Mouse (Mus musculus): ENCODE measurements around the gene Iqgap2. TPM values are rescaled to one million over a fixed set of nuclear protein-coding genes. Genes with fewer than 3 reads are reported as not detected.

The Iqgap2 gene
- polyA plus RNA-seq, 1 experiment from 2014 or later, result 4.2 TPM

- 68% methylated on average over 13 of the region's 13 CpGs for WGBS
- H3K27me3 ChIP-seq (replicated peaks; ENCODE audit: control insufficient read depth, insufficient read depth, low read length), result no peaks in the 10 kb centered on the region
- no peak overlapping the region for H3K4me2 ChIP-seq (ENCODE audit: low read length)
- DNase-seq (ENCODE audit: low spot score), result no peak
- ATAC-seq, result no peak
- H3K9ac ChIP-seq (ENCODE audit: low read length), result no peak overlapping the region
- H3K27ac ChIP-seq (ENCODE audit: low read depth, low read length), result no peak overlapping the region
- peaks cover 10% of the 10 kb centered on the region for H3K4me1 ChIP-seq (ENCODE audit: control insufficient read depth, insufficient read depth, low read length)
- H3K4me3 ChIP-seq (ENCODE audit: low read depth, low read length), result no peak overlapping the region
- no peaks in the 10 kb centered on the region for H3K9me3 ChIP-seq (replicated peaks; ENCODE audit: control insufficient read depth, low read length)
- no peaks in the 10 kb centered on the region for H3K36me3 ChIP-seq (ENCODE audit: control insufficient read depth, insufficient read depth, low read length)
Observed at GRCm38 (mm10) chr13:95805469-95806166, 86.1 kb downstream of the Iqgap2 start.

DNA sequence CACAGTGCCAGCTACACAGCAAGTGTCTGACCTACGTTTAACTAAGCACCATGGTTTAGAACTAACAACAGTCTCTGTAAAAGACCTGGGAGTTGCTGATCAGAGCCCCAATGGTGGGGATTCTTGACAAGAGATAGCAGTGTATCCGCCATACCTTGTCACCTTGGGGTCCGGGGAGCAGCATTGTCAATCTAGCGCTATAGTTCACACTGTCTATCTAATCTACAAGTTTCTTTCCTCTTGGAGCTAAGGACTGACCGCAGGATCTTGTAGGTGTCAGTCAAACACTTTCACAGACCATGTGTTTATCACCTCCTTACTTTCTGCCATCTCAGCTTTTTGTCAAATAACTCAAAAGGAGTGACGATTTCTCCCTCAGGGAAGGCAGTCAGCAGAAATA is 87.6 kb downstream of the Iqgap2 start:
- no peaks in the 10 kb centered on the region for H3K9me3 ChIP-seq (replicated peaks; ENCODE audit: control insufficient read depth, low read length)
- DNase-seq (ENCODE audit: low spot score) (no peak), ATAC-seq (no peak)
- H3K9ac ChIP-seq (ENCODE audit: low read length), result no peak overlapping the region
- no peaks in the 10 kb centered on the region for H3K36me3 ChIP-seq (ENCODE audit: control insufficient read depth, insufficient read depth, low read length)
- 76% methylated on average over 6 of the region's 6 CpGs for WGBS
- H3K4me3 ChIP-seq (ENCODE audit: low read depth, low read length), result no peak overlapping the region
- peaks cover 10% of the 10 kb centered on the region for H3K4me1 ChIP-seq (ENCODE audit: control insufficient read depth, insufficient read depth, low read length)
- no peak overlapping the region for H3K27ac ChIP-seq (ENCODE audit: low read depth, low read length)
- no peaks in the 10 kb centered on the region for H3K27me3 ChIP-seq (replicated peaks; ENCODE audit: control insufficient read depth, insufficient read depth, low read length)
- H3K4me2 ChIP-seq (ENCODE audit: low read length), result no peak overlapping the region

GRCm38 (mm10) chr13:95800925-95801324 is 90.8 kb downstream of the Iqgap2 start:
- WGBS, result 69% methylated on average over 9 of the region's 9 CpGs
- DNase-seq (ENCODE audit: low spot score) (no peak), ATAC-seq (no peak)

DNA sequence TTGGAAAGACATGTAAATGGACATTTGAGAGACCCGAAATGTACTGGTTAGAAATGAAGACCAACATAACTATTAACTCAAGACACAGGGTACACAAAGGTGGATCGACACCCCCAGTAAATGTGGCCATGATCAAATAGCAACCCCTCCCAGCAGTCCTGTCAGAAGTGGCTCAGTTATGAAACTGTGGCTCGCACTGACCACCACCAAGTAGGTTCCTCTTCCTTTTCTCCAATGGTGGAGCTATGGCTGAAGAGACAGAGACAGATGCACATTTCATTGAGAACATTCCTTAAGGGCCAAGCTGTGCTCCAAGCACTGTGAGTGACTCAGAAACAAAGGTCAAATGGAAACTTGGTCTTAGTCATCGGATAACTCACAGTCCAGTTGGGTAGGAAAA is 92.4 kb downstream of the Iqgap2 start:
- no peak for ATAC-seq
- Histone ChIP-seq H3K4me3 (ENCODE audit: low read depth, low read length) (no peak overlapping the region), H3K27ac (ENCODE audit: low read depth, low read length) (no peak overlapping the region), H3K4me2 (ENCODE audit: low read length) (no peak overlapping the region), H3K9me3 (replicated peaks; ENCODE audit: control insufficient read depth, low read length) (no peaks in the 10 kb centered on the region), H3K9ac (ENCODE audit: low read length) (no peak overlapping the region), H3K27me3 (replicated peaks; ENCODE audit: control insufficient read depth, insufficient read depth, low read length) (no peaks in the 10 kb centered on the region), H3K4me1 (ENCODE audit: control insufficient read depth, insufficient read depth, low read length) (0 out of 2 replicates have a peak, but pooled peaks cover 3% of the 10 kb centered on the region), H3K36me3 (ENCODE audit: control insufficient read depth, insufficient read depth, low read length) (no peaks in the 10 kb centered on the region)
- no peak for DNase-seq (ENCODE audit: low spot score)
- WGBS, result 92% methylated on average over 4 of the region's 4 CpGs

More at GRCm38 (mm10) chr13:95800925-95801324, 90.8 kb downstream of the Iqgap2 start:
- Histone ChIP-seq H3K9me3 (replicated peaks; ENCODE audit: control insufficient read depth, low read length) (no peaks in the 10 kb centered on the region), H3K4me1 (ENCODE audit: control insufficient read depth, insufficient read depth, low read length) (0 out of 2 replicates have a peak, but pooled peaks cover 3% of the 10 kb centered on the region), H3K36me3 (ENCODE audit: control insufficient read depth, insufficient read depth, low read length) (no peaks in the 10 kb centered on the region), H3K27ac (ENCODE audit: low read depth, low read length) (no peak overlapping the region), H3K27me3 (replicated peaks; ENCODE audit: control insufficient read depth, insufficient read depth, low read length) (no peaks in the 10 kb centered on the region), H3K4me2 (ENCODE audit: low read length) (no peak overlapping the region), H3K9ac (ENCODE audit: low read length) (no peak overlapping the region), H3K4me3 (ENCODE audit: low read depth, low read length) (no peak overlapping the region)

DNA sequence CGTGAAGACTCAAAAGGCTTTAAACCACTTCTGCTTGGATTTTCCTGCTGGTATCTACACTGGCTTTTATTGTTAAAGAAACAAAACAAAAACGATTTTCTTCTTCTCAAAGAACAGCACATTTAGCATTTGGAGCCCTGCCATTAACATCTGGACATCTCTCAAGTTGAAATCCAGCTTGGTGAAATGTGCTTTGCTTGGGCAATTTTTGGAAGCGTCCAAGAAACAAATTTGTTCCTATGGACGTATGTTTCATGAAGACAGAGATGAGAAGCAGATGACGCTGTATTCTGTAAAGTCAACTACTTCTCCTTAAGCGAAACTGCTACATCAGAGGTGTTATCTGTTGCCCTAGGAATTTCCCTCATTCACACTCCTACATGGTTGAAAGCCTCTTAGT is 93.0 kb downstream of the Iqgap2 start:
- Histone ChIP-seq H3K4me2 (ENCODE audit: low read length) (no peak overlapping the region), H3K4me3 (ENCODE audit: low read depth, low read length) (no peak overlapping the region), H3K27me3 (replicated peaks; ENCODE audit: control insufficient read depth, insufficient read depth, low read length) (no peaks in the 10 kb centered on the region), H3K9me3 (replicated peaks; ENCODE audit: control insufficient read depth, low read length) (no peaks in the 10 kb centered on the region), H3K9ac (ENCODE audit: low read length) (no peak overlapping the region), H3K4me1 (ENCODE audit: control insufficient read depth, insufficient read depth, low read length) (0 out of 2 replicates have a peak, but pooled peaks cover 3% of the 10 kb centered on the region), H3K27ac (ENCODE audit: low read depth, low read length) (no peak overlapping the region), H3K36me3 (ENCODE audit: control insufficient read depth, insufficient read depth, low read length) (no peaks in the 10 kb centered on the region)
- 54% methylated on average over 6 of the region's 6 CpGs for WGBS
- no peak for ATAC-seq
- no peak for DNase-seq (ENCODE audit: low spot score)

GRCm38 (mm10) chr13:95797530-95797929 is 94.2 kb downstream of the Iqgap2 start:
- 95% methylated on average over 2 of the region's 2 CpGs for WGBS

GRCm38 (mm10) chr13:95794346-95794745 is 97.4 kb downstream of the Iqgap2 start:
- DNase-seq (ENCODE audit: low spot score) (no peak), ATAC-seq (no peak)
- no peak overlapping the region for H3K9ac ChIP-seq (ENCODE audit: low read length)
- 0 out of 2 replicates have a peak, but pooled peaks cover 3% of the 10 kb centered on the region for H3K4me1 ChIP-seq (ENCODE audit: control insufficient read depth, insufficient read depth, low read length)
- no peaks in the 10 kb centered on the region for H3K36me3 ChIP-seq (ENCODE audit: control insufficient read depth, insufficient read depth, low read length)
- H3K9me3 ChIP-seq (replicated peaks; ENCODE audit: control insufficient read depth, low read length), result no peaks in the 10 kb centered on the region
- H3K27ac ChIP-seq (ENCODE audit: low read depth, low read length), result no peak overlapping the region
- 91% methylated on average over 8 of the region's 8 CpGs for WGBS
- no peak overlapping the region for H3K4me2 ChIP-seq (ENCODE audit: low read length)
- no peak overlapping the region for H3K4me3 ChIP-seq (ENCODE audit: low read depth, low read length)
- H3K27me3 ChIP-seq (replicated peaks; ENCODE audit: control insufficient read depth, insufficient read depth, low read length), result no peaks in the 10 kb centered on the region

More at GRCm38 (mm10) chr13:95797530-95797929, 94.2 kb downstream of the Iqgap2 start:
- H3K9me3 ChIP-seq (replicated peaks; ENCODE audit: control insufficient read depth, low read length), result no peaks in the 10 kb centered on the region
- no peaks in the 10 kb centered on the region for H3K36me3 ChIP-seq (ENCODE audit: control insufficient read depth, insufficient read depth, low read length)
- H3K9ac ChIP-seq (ENCODE audit: low read length), result no peak overlapping the region
- H3K27ac ChIP-seq (ENCODE audit: low read depth, low read length), result no peak overlapping the region
- no peak overlapping the region for H3K4me2 ChIP-seq (ENCODE audit: low read length)
- ATAC-seq (no peak), DNase-seq (ENCODE audit: low spot score) (no peak)
- no peaks in the 10 kb centered on the region for H3K27me3 ChIP-seq (replicated peaks; ENCODE audit: control insufficient read depth, insufficient read depth, low read length)
- no peak overlapping the region for H3K4me3 ChIP-seq (ENCODE audit: low read depth, low read length)
- H3K4me1 ChIP-seq (ENCODE audit: control insufficient read depth, insufficient read depth, low read length), result 0 out of 2 replicates have a peak, but pooled peaks cover 3% of the 10 kb centered on the region

DNA sequence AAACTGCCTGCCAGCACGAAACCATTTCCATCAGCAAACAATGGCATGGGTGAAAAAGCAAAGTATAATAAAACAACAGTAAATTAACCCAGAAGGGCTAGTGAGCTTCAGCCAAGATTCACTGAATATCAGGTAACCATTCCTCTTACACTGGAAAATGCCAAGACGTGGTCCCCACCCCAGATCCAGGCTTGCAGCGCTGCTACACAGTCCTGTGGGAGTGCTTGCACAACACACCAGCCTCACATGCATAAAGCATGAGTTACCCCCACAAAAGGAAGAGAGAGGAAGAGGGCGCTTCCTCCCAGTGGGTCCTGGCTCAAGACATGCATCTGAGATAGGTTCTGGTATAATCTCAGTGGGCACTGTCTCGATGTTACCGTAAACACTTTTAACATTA is 100.8 kb downstream of the Iqgap2 start:
- 82% methylated on average over 6 of the region's 6 CpGs for WGBS
- no peak overlapping the region for H3K4me3 ChIP-seq (ENCODE audit: low read depth, low read length)

DNA sequence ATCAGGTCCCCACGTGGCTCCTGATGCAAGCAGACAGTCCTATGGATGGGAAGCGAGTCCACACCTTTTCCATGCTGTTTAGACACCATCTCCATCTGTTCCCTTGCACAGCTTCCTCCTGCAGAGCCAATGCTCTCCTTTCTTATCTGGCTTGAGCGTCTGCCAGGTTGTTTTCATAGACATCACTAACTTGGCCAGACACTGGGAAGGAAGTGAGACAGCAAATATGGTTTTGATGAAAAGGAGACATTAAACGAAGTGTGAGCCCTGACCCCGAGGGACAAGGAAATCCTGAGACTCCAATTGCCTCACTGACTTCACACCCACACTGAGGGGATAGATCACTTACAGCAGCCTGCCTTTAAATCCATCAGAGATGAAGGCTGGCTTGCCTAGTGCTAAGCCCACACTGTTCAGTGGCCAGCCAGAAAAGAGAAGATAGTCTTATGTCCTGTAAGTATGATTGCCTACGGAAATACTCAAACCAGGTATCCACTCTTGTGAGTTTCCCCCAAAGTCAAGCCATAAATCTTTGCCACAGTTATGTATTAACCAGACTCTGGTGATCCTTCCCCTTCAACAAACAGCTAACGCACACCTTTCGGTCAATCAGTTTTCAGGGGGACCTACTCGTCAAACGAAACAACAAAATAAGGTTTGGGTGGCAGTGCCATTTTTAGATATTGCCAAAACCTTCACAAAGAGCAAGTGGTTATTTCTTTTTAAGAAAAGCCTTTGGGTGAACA is 102.9 kb downstream of the Iqgap2 start:
- DNase-seq (ENCODE audit: low spot score) (peak; percentile 51), ATAC-seq (peak; percentile 55; the same call in 1 of the 2 replicates)
- H3K9ac ChIP-seq (ENCODE audit: low read length), result no peak overlapping the region
- no peak overlapping the region for H3K4me2 ChIP-seq (ENCODE audit: low read length)
- H3K4me1 ChIP-seq (ENCODE audit: control insufficient read depth, insufficient read depth, low read length), result no peaks in the 10 kb centered on the region
- no peak overlapping the region for H3K27ac ChIP-seq (ENCODE audit: low read depth, low read length)
- no peak overlapping the region for H3K4me3 ChIP-seq (ENCODE audit: low read depth, low read length)
- no peaks in the 10 kb centered on the region for H3K27me3 ChIP-seq (replicated peaks; ENCODE audit: control insufficient read depth, insufficient read depth, low read length)
- WGBS, result 80% methylated on average over 10 of the region's 10 CpGs
- no peaks in the 10 kb centered on the region for H3K9me3 ChIP-seq (replicated peaks; ENCODE audit: control insufficient read depth, low read length)
- no peaks in the 10 kb centered on the region for H3K36me3 ChIP-seq (ENCODE audit: control insufficient read depth, insufficient read depth, low read length)

More for the DNA sequence above, 100.8 kb downstream of the Iqgap2 start:
- Histone ChIP-seq H3K4me1 (ENCODE audit: control insufficient read depth, insufficient read depth, low read length) (no peaks in the 10 kb centered on the region), H3K9me3 (replicated peaks; ENCODE audit: control insufficient read depth, low read length) (no peaks in the 10 kb centered on the region), H3K4me2 (ENCODE audit: low read length) (no peak overlapping the region), H3K27ac (ENCODE audit: low read depth, low read length) (no peak overlapping the region), H3K36me3 (ENCODE audit: control insufficient read depth, insufficient read depth, low read length) (no peaks in the 10 kb centered on the region), H3K27me3 (replicated peaks; ENCODE audit: control insufficient read depth, insufficient read depth, low read length) (no peaks in the 10 kb centered on the region), H3K9ac (ENCODE audit: low read length) (no peak overlapping the region)
- ATAC-seq, result no peak
- no peak for DNase-seq (ENCODE audit: low spot score)

All from forebrain, embryonic 14.5 days (tissue).